Mouse (Mus musculus) left cerebral cortex, adult 9 months (tissue): ENCODE measurements at regions not wholly inside any gene's neighbourhood (a gene's known extent, or its start where the extent isn't known, plus 50 kb on each side); places are given as distances from the start of the nearest gene placed in this dataset.

Source experiments
- DNase-seq, 2 experiments: peaks; one replicate each; pipeline ENCODE4 v3.0.0; 2022; ENCODE audit warnings: low spot score in 2 of 2

DNA sequence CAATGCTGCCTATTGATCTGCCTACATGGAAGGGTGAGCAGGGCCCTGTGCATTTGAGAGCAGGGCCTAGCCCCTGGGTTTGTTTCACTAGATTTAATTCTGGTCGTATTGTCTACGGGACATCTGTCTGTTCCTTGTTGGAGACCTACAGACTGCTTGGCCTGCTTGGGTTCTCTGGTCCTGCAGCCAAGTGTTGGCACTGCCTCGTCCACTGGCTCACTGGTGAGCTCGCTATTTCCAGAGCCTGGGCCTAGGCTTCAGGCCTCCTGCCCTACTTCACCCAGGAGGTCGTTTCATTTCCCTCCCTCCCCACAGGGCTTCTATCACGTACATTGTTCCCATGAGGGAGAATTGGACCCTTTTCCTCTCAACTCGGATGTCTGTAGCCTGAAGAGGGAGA is 62.2 kb upstream of the Blcap start:
- DNase-seq: no peak

GRCm38 (mm10) chr2:157635670-157636069 is 64.6 kb upstream of the Blcap start:
- DNase-seq: peak; percentile 36 to 95

DNA sequence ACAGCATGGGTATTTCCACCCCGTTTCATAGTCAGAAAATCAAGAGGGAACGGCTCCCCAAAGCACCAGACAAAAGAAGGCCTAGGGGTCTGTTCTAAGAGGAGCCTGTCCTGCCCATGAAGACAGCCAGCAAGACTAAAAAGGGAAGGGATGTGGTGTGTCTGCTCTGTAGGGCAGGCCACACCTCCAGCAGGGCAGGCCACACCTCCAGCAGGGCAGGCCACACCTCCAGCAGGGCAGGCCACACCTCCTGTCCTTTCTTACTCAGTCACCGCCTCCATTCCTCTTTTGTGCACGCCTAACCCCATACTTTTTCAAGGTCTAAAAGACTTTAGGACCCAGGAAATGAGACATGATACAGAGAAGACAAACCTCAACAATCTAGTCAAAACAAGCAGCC is 69.8 kb upstream of the Blcap start:
- DNase-seq: no peak

DNA sequence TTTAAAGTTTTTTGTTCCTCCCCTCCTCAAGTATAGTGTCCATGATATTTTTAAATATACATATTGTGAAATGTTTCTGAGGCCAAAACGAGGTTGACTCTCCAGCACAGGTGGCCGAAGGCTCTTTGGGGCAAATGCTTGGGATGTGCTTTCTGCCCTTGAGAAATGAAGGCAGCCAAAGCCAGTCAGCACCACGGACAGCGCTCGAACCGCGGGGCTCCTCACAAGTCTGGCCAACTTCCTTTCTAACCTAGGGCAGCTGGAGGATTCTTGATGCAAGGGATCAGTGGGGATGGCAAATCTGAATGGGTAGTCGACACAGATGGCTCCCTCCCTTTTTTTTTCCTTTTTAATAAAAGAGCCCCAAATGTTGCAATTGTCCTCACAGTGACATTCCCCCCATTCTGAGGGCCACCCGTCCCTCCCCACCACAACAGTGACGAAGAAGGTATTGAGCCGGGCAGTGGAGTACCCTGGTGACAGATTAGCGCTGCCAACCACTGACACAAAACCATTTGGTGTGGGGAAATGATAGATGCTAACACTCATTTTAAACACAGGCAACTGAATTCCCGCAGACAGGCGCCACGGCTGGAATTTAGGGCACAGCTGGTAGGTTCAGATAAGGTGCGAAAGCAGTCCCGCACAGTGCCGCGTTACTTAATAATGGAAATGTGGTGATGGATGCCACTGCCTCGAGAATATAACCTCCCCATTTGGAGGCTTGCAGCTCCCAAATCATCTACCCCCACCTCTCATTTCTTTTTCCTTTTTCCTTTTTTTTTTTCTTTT is 73.4 kb upstream of the Ctnnbl1 start:
- DNase-seq: no peak

DNA sequence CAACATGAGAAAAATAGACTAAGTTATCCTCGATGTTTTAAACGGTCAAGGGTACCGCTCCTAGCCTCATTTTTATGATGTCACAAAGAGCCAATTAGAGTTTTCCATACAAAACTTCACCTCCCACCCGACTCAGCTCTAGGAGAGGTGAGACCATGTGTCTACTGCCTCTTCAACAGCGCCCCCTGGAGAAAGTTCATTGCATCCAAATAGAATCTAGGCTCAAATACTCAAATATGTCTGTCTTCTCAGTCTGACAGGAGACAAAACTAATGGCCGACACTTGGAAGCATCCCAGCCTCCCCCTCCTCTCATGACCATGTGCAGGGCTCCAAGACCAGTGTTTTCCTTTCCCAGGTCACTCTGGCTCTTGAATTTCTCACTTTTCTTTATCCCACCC is 72.7 kb upstream of the Ctnnbl1 start:
- DNase-seq: no peak

GRCm38 (mm10) chr2:157670191-157670590 is 67.0 kb upstream of the Ctnnbl1 start:
- DNase-seq: no peak

DNA sequence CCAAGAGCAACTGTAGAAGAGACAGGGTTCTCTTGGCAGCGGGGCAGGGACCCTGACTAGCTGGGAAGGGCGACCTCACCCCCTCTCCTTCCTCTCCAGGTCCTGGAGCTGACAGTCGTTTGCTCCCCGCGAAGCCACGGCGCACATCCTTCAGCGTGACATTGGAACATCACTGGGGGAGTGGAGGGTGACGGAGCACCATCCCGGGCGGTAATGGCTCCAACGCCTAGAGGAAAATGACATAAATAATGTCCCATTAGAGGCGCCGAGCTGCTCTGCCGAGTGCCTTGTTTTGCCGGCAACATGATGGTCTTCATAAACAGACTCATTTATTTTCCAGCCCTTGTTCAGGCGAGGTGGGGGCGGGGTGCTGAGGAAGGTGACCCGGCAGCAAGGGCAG is 62.3 kb upstream of the Ctnnbl1 start:
- no peak for DNase-seq

DNA sequence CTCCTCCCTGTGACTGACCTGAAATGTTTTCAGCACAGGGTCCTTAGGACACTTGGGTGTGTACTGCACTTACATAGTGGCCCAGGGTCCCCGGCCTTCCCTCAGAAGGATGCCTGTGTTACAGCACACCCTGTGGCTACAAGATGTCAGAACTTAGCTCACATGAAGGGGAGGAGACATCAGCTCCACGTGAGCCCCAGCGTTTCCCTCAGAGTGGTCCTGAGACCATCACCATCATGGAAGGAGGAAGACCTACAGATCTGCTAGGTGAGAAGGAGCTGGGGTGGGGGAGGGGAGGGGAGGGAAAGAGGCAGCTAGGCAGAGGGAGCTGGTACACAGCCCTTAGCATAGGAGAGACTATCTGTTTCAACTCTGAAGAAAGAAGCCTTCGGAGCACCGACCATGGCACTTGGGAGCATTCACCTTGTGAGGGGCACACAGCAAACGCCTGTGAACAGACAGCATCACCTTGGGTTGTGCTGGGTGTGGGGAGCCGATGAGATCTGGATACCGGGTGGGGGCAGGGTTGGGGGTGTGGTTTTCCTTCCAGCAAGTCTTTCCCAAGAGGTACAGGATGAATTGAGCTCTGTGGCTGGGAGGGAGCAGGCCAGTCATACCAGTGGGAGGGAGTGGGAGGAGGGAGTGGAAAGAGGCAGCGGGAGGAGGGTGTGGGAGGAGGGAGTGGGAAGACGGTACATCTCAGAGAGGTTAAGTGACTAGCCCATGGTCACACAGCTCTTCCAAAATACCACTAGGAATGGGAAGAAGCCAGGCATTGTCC is 60.6 kb upstream of the Ctnnbl1 start:
- DNase-seq: no peak

DNA sequence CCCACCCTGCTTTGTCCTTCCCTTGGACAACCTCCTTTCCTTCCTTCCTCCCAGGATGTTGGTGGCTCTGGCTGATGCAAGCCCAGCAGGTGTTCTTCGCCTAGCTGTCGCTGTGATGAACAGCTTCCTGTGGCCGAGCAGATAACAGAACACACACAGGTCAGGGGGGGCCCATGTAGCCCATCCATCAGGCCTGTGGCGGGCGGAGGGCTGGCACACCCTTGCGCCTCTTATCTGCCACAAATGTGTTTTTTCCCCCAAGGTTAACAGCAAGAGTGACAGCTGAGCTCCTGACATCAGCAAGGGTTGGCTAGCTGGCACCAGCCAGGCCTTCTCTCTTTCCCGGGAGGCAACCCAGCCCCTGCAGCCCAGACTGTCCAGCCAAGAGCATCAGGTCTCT is 59.9 kb upstream of the Ctnnbl1 start:
- no peak for DNase-seq

GRCm38 (mm10) chr2:157681931-157682330 is 55.3 kb upstream of the Ctnnbl1 start:
- no peak for DNase-seq
